Mouse (Mus musculus) embryo, embryonic 10 days (tissue): ENCODE measurements around the gene Unc5b.

Source experiments
- DNase-seq: peaks from one replicate; pipeline ENCODE4 v3.0.0-alpha.2; 2015; ENCODE audit warnings: low spot score

Unc5b gene

DNA sequence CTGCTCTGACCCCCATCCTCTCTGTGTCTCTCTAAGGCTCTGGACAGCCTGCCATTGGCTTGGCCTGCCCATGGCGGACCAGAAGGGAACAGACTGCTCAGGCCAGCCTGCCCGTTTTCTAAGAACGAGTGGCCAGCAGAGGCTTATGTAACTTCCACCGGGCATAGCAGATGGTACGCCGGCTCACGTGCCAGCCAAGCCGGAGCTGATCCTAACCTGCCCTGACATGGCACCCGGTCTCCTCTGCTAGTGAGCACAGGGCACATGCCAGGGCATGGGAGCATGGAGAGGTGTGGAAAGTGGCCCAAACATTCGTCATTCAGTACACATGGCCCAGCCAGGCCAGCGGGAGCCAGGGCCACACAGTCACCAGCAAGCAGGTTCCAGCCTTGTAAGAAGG lies 10.8 kb downstream of the Unc5b start:
- no peak for DNase-seq

DNA sequence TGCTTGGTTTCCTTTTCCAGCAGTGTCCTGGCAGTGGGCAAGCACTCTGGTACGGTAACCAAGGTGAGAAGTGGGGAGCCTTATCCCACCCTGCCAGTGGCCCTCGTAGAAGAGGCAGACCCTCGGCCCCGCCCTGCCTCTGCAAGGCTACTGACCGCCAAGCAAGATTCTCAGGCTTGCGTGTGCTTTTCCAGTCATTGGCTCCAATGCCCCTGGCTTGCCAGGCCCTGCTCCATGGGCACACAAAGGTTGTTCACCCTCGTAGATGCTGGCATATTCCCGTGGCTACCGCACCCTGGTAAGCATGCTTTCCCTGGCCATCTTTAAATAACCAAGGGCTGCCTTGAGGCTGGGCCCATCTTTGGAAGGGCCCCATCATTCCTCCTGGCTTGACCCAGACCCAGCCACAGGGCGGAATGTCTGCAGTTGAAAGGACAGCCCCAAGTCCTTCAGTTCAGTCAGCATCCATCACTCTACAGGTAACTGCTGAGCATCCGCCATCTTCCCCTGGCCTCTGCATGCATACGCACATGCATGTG lies 11.7 kb downstream of the Unc5b start:
- DNase-seq = no peak

DNA sequence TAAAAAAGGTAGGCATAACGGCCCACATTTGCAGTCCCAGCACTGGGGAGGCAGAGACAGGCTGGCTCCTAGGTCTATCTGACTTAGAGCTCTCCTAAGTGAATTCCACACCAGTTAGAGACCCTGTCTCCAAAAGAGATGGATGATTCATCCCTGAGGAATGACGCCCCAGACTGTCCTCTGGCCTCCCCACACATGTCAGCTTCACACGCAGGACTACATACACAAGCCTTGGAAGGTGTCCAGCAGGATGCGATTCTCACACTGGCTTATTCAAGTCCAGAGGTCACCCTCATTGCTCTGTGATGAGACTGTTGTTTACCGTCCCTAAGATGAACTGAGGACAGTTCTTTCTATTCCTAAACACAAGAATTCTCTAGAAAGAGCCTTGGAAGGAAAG lies 12.2 kb downstream of the Unc5b start:
- no peak for DNase-seq

DNA sequence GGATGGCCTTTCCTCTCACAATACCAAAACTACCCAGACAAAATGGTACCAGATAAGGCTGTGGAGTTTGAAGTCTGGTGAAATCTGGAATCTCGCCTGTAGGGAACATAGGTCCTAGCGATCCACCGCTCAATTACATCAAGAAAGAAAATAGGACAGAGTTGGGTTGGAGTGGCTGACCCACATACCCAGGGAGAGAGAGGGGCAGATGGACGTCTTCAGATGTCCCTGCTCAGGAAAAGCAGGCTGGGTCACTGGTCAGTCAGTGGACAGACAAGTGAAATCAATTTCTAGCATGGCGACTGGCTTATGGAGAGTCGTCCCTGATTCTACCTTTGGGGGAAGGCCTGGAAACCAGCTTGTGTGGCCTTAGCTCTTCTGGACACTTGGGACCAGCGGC lies 12.7 kb downstream of the Unc5b start:
- DNase-seq = no peak

DNA sequence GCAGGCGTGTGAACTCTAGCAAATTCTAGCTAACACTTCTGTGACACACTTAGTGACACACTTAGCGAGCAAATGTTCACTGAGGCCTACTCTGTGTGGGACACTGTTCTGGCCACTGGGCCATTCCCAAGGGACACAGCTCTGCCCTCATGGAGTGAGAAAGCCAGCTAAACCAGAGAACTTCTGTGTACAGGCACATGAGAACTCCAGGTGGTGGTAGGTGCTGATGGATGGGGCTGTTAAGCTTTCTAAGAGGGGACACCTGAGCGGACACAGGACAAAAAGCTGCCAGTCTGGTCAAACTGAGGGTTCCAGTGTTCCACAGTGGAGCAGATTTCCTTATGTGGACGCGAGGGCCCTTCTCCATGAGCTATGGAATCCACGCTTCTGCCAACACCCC lies 13.5 kb downstream of the Unc5b start:
- no peak for DNase-seq

DNA sequence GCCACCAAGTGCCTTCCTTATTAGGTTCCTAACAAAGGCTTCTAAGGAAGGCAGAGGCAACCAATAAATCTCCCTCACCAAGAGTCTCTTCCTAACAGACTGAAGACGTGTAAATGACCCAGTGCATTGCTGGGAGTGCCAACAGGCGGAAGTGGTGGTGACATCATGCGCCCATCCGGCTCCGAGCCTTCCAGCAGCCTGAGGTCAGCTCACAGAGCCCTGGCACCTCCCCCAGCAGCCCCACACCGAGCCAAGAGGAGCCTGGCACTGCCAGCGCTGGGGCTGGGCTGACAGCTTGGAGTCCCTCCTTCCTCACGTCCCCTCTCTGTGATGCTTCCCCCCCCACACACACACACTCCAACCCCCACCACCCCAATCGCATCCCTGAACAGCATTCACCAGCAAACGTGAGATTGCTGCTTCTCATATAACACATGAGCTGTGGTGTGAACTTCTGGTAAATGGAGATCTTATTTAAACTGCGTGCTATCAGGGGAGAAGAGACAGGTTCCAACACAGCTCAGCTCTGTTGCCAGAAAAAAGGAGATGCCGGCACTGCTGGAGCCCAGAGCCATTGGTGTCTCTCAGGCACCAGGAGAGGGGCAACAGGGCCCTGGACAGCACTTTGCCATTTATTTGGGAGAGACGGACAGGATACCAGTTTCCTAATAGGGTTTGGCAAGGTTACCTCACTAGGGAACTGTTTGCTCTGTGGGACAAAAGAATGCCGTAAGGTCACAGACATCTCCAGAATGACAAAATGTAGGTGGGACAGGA lies 14.3 kb downstream of the Unc5b start:
- no peak for DNase-seq

DNA sequence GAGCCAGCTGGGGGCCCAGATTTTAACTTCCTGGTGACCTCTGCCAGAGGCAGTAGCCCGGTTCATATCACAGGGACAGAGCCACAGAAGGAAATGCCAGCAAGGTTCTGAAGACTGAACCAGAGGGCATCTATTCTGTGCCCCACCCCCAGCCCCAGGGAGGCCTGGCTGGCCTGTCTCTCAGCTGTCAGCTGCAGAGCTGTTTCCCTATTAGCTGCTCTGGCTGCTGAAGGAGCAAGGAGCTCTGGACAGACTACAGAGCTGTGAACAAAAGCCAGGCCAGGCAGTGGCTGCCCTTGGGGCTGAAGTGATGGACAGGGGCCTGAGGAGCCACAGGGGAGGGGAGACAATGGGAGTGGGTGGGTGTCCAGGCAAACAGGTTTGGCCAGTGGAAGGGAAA lies 15.5 kb downstream of the Unc5b start:
- peak; percentile 66 for DNase-seq

DNA sequence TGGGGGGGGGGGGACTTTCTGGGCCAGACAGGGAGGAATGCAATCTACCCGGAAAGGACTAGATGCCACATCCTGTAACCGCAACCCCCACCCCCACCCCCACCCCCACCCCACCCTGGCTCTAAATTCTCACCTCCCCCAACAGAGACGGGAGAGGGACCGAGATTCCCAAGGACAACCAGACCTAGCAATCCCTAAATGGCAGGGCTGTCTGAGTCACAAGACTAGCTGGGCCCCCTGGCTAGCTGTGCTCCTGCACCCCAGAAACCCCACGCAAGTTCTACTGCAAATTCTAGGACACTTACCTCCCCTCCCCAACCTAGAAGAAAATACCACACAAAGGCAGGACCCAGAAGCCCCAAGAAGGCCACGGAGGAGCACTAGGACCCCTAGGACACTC lies 16.3 kb downstream of the Unc5b start:
- no peak for DNase-seq

DNA sequence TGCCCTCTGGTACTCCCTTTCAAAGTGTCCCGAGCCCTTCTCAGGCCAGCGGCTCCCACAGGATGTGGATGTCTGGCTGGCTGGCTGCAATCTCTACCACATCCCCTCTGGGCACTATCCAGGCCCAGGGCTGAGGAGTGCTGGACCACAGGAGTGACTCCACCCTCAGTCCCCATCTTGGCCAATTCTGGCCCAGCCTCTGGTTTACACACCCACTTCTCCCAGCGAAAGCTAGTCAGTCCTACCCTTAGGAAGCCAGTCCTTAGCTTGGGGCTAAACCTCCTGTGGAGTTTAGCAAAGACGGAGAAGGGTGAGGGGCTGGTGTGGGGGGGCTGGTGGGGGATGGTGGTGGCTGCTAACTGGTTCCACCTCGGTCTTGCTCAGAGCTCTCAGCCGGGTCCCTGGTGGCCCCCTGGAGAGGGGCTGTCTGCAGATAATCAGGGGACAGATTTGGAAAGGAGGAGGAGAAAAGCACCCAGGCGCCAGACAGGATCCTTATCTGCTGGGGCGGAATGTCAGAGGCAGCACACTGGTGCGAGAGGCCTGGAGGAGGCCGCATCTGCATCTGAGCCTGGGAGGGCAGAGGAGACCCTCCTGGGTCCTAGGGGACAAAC lies 16.8 kb downstream of the Unc5b start:
- peak; percentile 59 for DNase-seq

DNA sequence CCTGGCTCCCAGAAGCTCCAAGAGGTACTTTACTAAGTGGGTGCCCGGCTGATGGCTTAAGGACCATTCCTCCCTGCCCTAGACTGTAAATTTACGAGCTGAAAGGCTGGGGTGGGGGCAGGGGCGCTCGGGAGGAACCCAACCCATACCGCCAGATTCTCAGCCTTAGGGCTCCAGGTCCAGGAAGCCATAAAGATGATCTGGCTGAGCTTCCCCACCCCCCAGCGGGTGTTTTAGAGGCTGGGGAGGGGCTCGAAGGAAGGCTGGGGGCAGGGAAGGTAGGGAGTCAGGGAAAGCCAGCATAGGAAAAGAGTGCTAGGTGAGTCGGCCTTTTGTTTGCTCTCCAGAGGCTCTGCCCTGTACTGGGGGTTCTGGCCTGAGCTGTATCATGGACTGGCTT lies 17.8 kb downstream of the Unc5b start:
- DNase-seq = no peak

DNA sequence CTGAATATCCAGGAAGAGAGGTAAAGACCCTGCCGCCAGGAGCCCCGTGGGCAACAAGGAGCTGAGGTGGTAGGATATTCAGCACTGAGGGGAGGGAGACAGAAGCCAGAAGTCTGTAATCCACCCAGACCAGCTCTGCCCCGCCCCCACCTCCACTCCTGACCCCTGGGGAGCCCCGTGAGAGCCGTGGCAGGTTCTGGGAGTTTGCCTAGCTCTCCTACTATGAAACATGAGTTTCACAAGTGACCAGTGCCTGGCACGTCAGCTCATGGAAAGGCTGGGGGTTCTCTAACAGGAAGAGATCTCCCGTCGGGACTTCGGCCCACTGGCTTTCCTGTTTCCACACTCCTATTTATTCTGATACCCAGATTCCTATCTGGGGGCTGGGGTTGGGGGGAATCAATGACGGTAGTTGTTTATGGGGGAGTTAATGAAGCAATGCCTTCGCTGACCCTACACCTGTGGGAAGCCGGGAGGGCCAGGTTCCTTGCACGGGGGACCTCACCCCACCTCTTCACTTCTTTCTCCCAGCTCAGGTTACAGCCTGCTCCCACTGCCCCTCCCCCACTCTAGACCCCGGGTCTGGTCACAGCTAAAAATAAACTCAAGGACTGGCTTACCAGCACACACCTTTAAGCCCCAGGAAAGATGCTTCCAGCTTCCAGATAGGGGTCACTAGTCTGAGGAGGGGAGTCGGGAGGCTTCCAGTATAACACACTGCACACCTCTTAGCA lies 19.4 kb downstream of the Unc5b start:
- peak; percentile 64 for DNase-seq

DNA sequence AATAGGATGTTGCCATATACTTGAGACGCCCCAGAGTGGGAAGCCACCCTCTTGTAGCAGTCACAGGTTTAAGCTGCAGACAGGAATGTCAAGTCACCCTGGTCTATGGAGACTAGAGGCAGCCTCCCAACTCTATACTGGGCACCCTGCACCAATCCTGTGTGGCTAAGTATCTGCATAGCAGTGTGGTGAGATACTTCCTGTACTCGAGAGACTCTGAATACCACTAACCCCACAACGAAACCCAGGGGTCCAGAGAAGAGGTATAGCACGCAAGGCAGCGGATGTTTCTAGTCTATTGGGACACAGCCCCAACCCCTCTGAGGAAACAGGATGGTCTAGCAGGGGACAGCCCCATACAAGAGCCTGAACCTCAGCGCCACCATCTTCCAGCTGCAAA lies 22.9 kb downstream of the Unc5b start:
- no peak for DNase-seq

DNA sequence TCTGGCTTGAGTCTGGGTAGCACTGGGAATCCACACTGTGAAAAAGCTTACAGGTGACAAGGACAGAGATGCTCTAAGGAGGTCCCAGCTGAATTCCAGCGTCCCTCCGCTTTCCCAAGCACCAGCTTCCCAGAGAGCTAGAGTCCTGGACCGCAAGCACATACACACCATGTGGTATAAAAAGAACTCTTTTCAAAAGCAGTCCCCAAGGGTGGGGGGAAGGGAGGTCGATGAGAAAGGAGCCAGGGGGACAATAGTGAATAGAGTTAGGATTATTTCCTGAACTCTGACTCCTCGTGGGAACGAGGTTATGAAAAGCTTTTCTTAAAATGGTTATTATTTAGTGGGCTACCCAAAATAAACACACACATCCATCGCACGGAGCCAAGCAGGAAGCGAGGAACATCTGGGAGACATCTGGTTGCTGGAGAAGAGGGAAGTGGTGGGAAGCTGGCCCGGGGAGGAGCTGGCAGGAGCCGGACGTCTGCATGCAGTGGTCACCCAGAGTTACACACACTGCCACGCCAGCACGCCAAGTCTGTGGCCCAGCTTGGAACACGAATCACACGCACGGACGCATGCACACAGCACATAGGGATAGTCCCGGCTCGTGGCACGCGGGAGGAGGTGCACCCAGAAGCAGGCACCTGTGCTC lies 23.7 kb downstream of the Unc5b start:
- peak; percentile 68 for DNase-seq

DNA sequence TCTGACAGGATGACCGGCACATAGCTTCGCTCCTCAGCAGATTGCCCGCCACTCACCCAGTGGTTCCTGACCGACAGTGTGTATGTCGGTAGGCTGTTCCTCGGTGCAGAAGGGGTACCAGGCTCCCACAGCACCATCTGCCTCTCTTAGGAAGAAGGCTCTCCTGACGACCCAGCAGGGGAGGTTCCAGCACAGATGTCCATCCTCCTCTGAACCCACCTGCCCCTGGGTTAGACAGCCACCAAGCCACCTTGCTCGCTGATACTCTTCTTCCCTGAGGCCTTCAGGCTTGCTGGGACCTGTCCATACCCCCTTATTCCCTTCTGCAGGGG lies 25.2 kb downstream of the Unc5b start:
- DNase-seq = no peak

DNA sequence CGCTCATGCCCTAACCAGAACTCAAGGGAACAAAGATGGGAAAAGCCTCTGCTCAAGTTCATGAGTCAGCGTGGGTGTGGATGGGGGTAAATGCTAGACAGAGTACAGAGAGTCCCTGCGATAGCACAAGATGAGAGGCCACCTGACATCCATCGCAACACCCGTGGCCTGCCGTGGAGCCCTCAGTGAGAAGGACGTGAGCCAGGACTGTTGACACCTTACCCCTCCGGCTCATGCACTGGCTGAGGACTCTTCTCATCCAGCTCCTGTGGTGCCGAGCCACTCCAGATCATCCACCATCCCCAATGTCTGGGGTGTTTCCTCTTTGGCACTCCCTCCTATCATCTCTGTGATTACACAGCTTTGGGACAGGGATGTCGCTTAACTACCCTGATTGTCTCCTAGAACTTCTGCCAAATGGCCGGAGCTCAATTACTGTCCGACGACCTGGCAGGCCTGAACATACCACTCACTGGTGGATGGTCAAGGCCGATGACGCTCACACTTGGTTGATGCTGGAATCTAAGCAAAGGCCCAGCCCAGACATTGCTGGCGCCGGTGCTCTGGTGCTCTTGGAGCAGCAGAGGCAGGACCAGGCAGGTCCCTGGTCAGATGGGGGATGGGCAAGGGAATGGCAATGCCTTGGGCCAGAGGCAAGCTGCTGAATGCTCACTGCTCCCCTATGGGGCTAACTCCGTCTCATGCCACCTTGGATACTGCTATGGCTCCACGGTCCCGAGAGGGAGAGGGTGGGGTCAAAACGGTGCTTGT lies 25.8 kb downstream of the Unc5b start:
- DNase-seq = no peak

DNA sequence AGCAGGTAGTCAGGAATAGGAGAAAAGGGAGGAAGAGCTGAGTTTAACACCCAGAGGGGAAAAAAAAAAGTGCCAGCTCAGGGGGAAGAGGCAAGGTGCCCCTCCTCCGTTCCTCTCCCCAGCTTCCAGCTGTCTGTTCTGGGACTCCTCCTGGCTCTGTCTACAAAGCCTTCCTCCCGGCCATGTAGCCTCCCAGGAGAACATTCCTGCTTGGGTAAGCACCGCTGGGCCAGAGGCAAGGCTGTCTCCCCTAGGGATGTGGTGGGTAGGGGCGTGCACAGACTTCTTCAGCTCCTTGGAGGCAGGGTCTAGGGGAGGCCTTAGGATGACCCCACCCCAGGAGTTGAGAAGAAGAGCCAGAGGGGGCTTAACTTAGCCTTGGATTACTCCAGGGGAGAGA lies 26.5 kb downstream of the Unc5b start:
- no peak for DNase-seq

DNA sequence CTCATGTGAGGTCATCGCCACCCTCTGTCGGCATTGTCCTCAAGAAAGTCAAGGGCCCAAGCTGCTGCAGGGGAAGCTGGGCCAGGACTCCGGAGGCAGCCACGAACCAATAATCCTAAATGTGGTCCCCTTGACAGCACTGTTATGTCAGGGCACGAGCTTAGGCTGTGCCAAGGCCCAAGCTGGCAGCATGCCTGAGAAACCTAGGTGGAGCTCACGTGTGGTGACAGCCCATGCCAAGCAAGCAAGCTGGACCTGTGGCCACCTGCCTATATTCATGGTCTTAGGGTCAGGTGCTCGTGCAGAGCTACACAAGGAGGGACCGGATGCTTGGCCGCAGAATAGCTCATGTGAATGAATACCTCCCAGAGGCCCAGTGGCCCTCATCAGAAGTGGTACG lies 27.4 kb downstream of the Unc5b start:
- DNase-seq = no peak

DNA sequence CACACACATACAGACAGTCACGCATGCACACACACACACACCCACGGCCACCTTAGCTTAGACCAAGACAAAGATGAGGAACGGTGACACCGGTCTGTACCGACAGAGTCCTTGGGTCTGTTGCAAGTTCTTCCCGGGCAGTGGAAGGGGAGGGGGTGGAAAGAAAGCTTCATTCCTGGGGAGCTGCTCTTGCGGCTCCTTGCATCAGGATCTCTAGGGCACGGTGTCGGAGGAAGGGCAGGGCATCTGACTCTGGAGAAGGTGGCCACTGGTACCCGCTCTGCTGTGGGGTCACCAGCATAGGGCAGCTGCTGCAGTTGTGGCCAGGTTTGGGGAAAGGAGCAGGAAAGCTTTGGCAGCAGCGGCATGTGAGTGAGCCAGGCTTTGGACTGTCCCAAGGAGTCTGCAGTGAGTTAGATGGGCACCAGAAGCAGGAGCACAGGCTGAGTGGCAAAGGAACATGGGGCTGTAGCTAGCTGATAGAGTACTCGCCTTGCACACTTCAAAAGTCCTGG lies 29.4 kb downstream of the Unc5b start:
- no peak for DNase-seq

DNA sequence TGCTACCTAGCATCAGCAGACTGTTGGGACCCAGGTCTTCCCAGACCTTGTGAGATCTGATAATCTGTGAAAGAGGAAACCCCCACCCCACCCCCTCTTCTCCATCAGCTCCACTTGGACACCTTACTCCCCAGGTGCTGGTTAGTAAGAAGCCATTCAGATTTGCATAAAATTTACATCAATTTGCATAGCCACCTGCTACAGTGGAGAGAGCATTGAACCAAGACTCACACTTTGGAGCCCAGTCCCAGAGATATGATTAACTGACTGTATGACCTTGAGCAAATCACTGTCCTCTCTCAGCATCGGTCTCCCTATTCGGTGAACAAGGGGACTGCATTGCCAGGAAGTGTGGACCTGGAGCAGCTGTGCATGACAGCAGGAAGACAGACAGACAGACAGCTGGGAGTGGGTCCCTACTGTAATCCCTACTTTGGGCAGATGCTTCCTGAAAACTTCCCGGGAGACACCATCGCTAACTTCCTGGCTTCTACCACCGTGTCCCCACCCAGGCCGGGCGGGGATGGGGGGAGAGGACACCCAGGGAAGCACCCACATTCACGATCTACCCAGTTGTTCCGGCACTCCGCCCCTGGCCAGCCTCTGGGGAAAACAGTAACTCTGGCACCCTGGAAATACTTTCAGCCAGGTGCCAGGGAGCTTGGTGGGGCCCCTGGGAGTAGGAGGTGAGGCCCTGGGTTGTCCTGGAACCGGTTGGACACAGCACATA lies 30.0 kb downstream of the Unc5b start:
- no peak for DNase-seq

DNA sequence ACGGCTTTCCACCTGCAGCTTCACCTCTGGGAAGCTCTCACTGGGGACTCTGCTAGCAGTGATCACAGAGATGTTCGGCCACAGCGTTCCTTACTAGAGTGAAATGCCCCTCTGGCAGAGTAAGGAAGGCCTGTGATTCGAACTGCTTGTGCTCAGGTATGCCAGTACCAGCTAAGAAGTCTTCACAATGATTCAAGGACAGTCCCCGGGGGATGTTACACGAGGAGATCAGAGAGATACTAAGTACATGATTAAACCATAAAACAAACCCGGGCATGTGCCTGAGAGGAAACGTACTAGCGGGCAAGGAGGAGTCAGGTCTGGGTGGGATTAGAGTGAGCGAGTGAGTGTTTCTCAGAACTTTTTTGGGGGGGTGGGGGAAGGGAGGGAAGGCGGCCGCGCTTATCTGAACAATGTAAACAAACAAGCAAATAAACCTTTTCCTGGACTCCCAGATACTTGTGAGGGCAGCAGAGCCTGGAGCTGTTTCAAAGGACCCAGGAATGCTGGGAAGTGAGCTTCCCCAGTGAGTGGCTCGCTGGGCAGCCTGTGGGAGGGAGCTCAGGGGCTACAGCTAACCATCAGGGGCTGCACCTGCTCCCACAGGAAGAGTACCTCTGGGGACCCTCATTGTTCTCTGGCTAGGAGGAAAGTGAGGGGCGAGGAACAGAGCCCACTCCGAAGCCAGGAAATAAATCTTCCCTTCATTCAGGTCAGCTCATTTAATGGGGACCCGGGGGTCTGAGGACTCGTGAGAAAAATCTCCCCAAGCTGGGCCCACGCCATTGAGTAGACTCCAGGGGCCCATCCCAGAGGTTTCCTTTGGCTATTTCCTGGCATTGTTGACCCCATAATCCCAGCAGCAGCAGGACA lies 30.9 kb downstream of the Unc5b start:
- DNase-seq = no peak
